Mouse (Mus musculus): ENCODE data around the gene Mcl1. TPM values are rescaled to one million over a fixed set of nuclear protein-coding genes. Genes with fewer than 3 reads are reported as not detected.

Gene Mcl1
- polyA plus RNA-seq, 1 experiment from 2014 or later, result 46.3 TPM

DNA sequence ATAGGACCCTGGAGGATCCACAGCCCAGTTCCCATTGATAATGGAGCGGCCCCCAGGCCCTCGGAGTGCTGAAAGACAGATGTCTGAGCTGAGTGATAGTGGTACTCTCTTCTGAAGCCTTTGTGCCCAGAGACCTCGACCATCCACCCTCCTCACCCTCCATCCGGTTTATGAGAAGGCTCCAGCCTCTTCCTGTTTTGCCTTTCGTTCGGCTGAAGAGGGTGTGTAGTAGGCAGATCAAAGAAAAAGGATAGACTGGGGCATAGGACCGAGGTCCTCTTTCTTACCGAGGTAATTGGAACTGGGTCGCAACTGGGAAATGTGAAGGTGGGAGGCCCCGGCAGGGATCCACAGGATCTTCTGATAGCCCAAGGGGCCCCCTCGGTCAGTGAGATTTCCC is 22.8 kb downstream of the Mcl1 start:
- Histone ChIP-seq H3K27me3 (ENCODE audit: control insufficient read depth, insufficient read depth, low read length) (no peaks in the 10 kb centered on the region), H3K27ac (ENCODE audit: low read depth, low read length) (no peak overlapping the region), H3K9me3 (replicated peaks; ENCODE audit: control insufficient read depth, low read length) (no peaks in the 10 kb centered on the region), H3K36me3 (ENCODE audit: control insufficient read depth, insufficient read depth, low read length) (no peaks in the 10 kb centered on the region), H3K4me3 (ENCODE audit: low read depth, low read length) (peak overlapping the region; percentile 5; the same call in 1 of the 2 replicates), H3K9ac (ENCODE audit: low read depth, low read length) (peak overlapping the region; percentile 58), H3K4me2 (peak overlapping the region; percentile 43), H3K4me1 (ENCODE audit: control insufficient read depth, insufficient read depth, low read length) (peaks cover 43% of the 10 kb centered on the region)
- no peak for ATAC-seq (replicated peaks; ENCODE audit: insufficient number of reproducible peaks, low FRiP score, low TSS enrichment)
- 12% methylated on average over 11 of the region's 11 CpGs for WGBS (ENCODE audit: insufficient replicate concordance)

GRCm38 (mm10) chr3:95682878-95683277 is 24.3 kb downstream of the Mcl1 start:
- WGBS (ENCODE audit: insufficient replicate concordance), result 54% methylated on average over 5 of the region's 5 CpGs
- Histone ChIP-seq H3K27me3 (ENCODE audit: control insufficient read depth, insufficient read depth, low read length) (no peaks in the 10 kb centered on the region), H3K4me2 (no peak overlapping the region), H3K27ac (ENCODE audit: low read depth, low read length) (no peak overlapping the region), H3K36me3 (ENCODE audit: control insufficient read depth, insufficient read depth, low read length) (no peaks in the 10 kb centered on the region), H3K9ac (ENCODE audit: low read depth, low read length) (no peak overlapping the region), H3K4me1 (ENCODE audit: control insufficient read depth, insufficient read depth, low read length) (peaks cover 50% of the 10 kb centered on the region), H3K4me3 (ENCODE audit: low read depth, low read length) (no peak overlapping the region), H3K9me3 (replicated peaks; ENCODE audit: control insufficient read depth, low read length) (no peaks in the 10 kb centered on the region)
- no peak for ATAC-seq (replicated peaks; ENCODE audit: insufficient number of reproducible peaks, low FRiP score, low TSS enrichment)

DNA sequence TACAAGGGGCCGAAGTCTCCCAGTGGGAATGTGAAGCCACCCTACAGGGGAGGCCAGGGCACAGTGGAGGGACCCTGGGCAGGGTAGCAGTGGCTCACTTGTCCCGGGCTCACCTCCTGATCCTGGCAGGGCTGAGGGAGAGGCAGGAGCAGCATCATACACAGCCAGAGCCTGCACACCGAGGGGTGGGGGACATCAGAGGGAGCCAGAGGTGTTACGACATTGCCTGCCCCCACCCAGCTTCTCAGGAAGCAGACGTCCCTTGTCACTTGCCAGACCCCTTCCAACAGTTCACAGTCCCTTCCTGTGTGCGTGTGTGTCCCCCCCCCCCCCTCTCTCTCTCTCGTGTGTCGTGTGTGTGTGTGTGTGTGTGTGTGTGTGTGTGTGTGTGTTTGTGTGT is 26.3 kb downstream of the Mcl1 start:
- H3K4me1 ChIP-seq (ENCODE audit: control insufficient read depth, insufficient read depth, low read length), result peaks cover 63% of the 10 kb centered on the region
- H3K36me3 ChIP-seq (ENCODE audit: control insufficient read depth, insufficient read depth, low read length), result no peaks in the 10 kb centered on the region
- no peaks in the 10 kb centered on the region for H3K27me3 ChIP-seq (ENCODE audit: control insufficient read depth, insufficient read depth, low read length)
- no peak overlapping the region for H3K4me3 ChIP-seq (ENCODE audit: low read depth, low read length)
- no peak overlapping the region for H3K4me2 ChIP-seq
- H3K9me3 ChIP-seq (replicated peaks; ENCODE audit: control insufficient read depth, low read length), result no peaks in the 10 kb centered on the region
- no peak for ATAC-seq (replicated peaks; ENCODE audit: insufficient number of reproducible peaks, low FRiP score, low TSS enrichment)
- H3K27ac ChIP-seq (ENCODE audit: low read depth, low read length), result no peak overlapping the region
- 32% methylated on average over 7 of the region's 8 CpGs for WGBS (ENCODE audit: insufficient replicate concordance)
- H3K9ac ChIP-seq (ENCODE audit: low read depth, low read length), result 0 out of 2 replicates have a peak overlapping the region, but pooled peaks have one; percentile 8

GRCm38 (mm10) chr3:95685301-95685700 is 26.7 kb downstream of the Mcl1 start:
- no peak overlapping the region for H3K27ac ChIP-seq (ENCODE audit: low read depth, low read length)
- H3K27me3 ChIP-seq (ENCODE audit: control insufficient read depth, insufficient read depth, low read length), result no peaks in the 10 kb centered on the region
- ATAC-seq (replicated peaks; ENCODE audit: insufficient number of reproducible peaks, low FRiP score, low TSS enrichment), result no peak
- no peak overlapping the region for H3K4me3 ChIP-seq (ENCODE audit: low read depth, low read length)
- no peak overlapping the region for H3K4me2 ChIP-seq
- H3K36me3 ChIP-seq (ENCODE audit: control insufficient read depth, insufficient read depth, low read length), result no peaks in the 10 kb centered on the region
- WGBS (ENCODE audit: insufficient replicate concordance), result 75% methylated on average over 4 of the region's 4 CpGs
- peaks cover 67% of the 10 kb centered on the region for H3K4me1 ChIP-seq (ENCODE audit: control insufficient read depth, insufficient read depth, low read length)
- no peak overlapping the region for H3K9ac ChIP-seq (ENCODE audit: low read depth, low read length)
- H3K9me3 ChIP-seq (replicated peaks; ENCODE audit: control insufficient read depth, low read length), result no peaks in the 10 kb centered on the region

DNA sequence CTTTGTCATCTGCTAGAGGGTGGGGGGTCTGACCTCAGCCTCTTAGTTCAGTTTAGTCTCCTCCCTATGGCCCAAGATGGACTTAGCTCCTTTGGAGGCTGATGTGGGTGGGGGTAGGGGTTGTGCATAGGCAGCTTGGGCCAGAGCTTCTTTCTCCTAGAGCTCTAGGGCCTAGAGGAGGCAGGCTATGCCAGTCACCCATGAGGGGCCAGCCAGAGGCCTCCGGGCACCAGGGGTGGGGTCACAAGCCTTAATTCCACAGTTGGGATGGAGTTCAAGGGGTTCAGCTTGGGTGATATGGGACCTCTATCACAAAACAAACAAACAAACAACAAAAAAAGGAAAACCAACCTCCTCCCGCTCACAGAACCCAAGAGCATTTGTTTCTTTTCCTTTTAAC is 27.1 kb downstream of the Mcl1 start:
- H3K4me1 ChIP-seq (ENCODE audit: control insufficient read depth, insufficient read depth, low read length), result peaks cover 69% of the 10 kb centered on the region

GRCm38 (mm10) chr3:95686492-95687167 is 28.0 kb downstream of the Mcl1 start:
- Histone ChIP-seq H3K4me1 (ENCODE audit: control insufficient read depth, insufficient read depth, low read length) (peaks cover 60% of the 10 kb centered on the region), H3K4me3 (ENCODE audit: low read depth, low read length) (peak overlapping the region; percentile 51), H3K27ac (ENCODE audit: low read depth, low read length) (no peak overlapping the region), H3K4me2 (peak overlapping the region; percentile 90), H3K27me3 (ENCODE audit: control insufficient read depth, insufficient read depth, low read length) (no peaks in the 10 kb centered on the region), H3K36me3 (ENCODE audit: control insufficient read depth, insufficient read depth, low read length) (no peaks in the 10 kb centered on the region), H3K9me3 (replicated peaks; ENCODE audit: control insufficient read depth, low read length) (no peaks in the 10 kb centered on the region), H3K9ac (ENCODE audit: low read depth, low read length) (0 out of 2 replicates have a peak overlapping the region, but pooled peaks have one; percentile 39)
- ATAC-seq (replicated peaks; ENCODE audit: insufficient number of reproducible peaks, low FRiP score, low TSS enrichment), result no peak
- 42% methylated on average over 9 of the region's 10 CpGs for WGBS (ENCODE audit: insufficient replicate concordance)

More for the DNA sequence above, 27.1 kb downstream of the Mcl1 start:
- H3K4me3 ChIP-seq (ENCODE audit: low read depth, low read length), result no peak overlapping the region
- H3K9ac ChIP-seq (ENCODE audit: low read depth, low read length), result no peak overlapping the region
- no peaks in the 10 kb centered on the region for H3K27me3 ChIP-seq (ENCODE audit: control insufficient read depth, insufficient read depth, low read length)
- H3K36me3 ChIP-seq (ENCODE audit: control insufficient read depth, insufficient read depth, low read length), result no peaks in the 10 kb centered on the region
- no peak overlapping the region for H3K4me2 ChIP-seq
- H3K9me3 ChIP-seq (replicated peaks; ENCODE audit: control insufficient read depth, low read length), result no peaks in the 10 kb centered on the region
- WGBS (ENCODE audit: insufficient replicate concordance), result 53% methylated on average over 2 of the region's 2 CpGs
- ATAC-seq (replicated peaks; ENCODE audit: insufficient number of reproducible peaks, low FRiP score, low TSS enrichment), result no peak
- H3K27ac ChIP-seq (ENCODE audit: low read depth, low read length), result no peak overlapping the region

DNA sequence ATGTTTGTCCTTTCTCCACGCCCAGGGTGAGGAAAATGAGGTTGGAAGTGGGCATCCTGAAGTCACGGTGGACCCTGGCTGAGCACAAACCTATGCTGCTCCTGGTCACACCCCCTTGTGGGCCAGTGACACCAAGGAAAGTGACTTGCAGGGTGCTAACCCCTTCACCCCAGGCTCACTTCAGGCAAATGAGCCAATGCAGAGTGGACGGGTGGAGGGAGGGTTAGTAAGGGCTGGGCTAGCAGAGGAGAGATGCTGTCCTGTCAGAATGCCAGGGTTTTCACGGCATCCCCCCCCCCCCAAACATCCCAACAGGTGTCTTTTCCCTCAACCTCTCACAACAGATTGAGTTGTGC is 28.6 kb downstream of the Mcl1 start:
- H3K4me2 ChIP-seq, result peak overlapping the region; percentile 90
- no peaks in the 10 kb centered on the region for H3K27me3 ChIP-seq (ENCODE audit: control insufficient read depth, insufficient read depth, low read length)
- no peaks in the 10 kb centered on the region for H3K9me3 ChIP-seq (replicated peaks; ENCODE audit: control insufficient read depth, low read length)
- WGBS (ENCODE audit: insufficient replicate concordance), result 21% methylated on average over 4 of the region's 4 CpGs
- peak overlapping the region; percentile 73 for H3K9ac ChIP-seq (ENCODE audit: low read depth, low read length)
- peaks cover 56% of the 10 kb centered on the region for H3K4me1 ChIP-seq (ENCODE audit: control insufficient read depth, insufficient read depth, low read length)
- H3K4me3 ChIP-seq (ENCODE audit: low read depth, low read length), result peak overlapping the region; percentile 51
- 0 out of 2 replicates have a peak, but pooled peaks have one; percentile 6 for ATAC-seq (replicated peaks; ENCODE audit: insufficient number of reproducible peaks, low FRiP score, low TSS enrichment)
- no peak overlapping the region for H3K27ac ChIP-seq (ENCODE audit: low read depth, low read length)
- no peaks in the 10 kb centered on the region for H3K36me3 ChIP-seq (ENCODE audit: control insufficient read depth, insufficient read depth, low read length)

- Histone ChIP-seq H3K9me3 (replicated peaks; ENCODE audit: control insufficient read depth, low read length) (no peaks in the 10 kb centered on the region), H3K4me1 (ENCODE audit: control insufficient read depth, insufficient read depth, low read length) (peaks cover 62% of the 10 kb centered on the region), H3K4me3 (ENCODE audit: low read depth, low read length) (peak within 1 kb of the TSS; percentile 51), H3K9ac (ENCODE audit: low read depth, low read length) (peak within 1 kb of the TSS; percentile 73), H3K27ac (ENCODE audit: low read depth, low read length) (peak within 1 kb of the TSS; percentile 84), H3K27me3 (ENCODE audit: control insufficient read depth, insufficient read depth, low read length) (no peaks in the 10 kb centered on the region), H3K4me2 (peak within 1 kb of the TSS; percentile 90), H3K36me3 (ENCODE audit: control insufficient read depth, insufficient read depth, low read length) (no peaks in the 10 kb centered on the region)
- 5% methylated on average over 50 of the region's 50 CpGs for WGBS (ENCODE audit: insufficient replicate concordance)
- peak; percentile 53 for ATAC-seq (replicated peaks; ENCODE audit: insufficient number of reproducible peaks, low FRiP score, low TSS enrichment)
These were observed 29.2 kb downstream of the Mcl1 start, which contains the start of gene Adamtsl4 for GRCm38 (mm10) chr3:95687524-95688421. Gene Adamtsl4 (minus strand): TSS chr3:95687917.

All from heart, embryonic 11.5 days (tissue).